Mouse (Mus musculus): Measurements from ENCODE around the gene Skap2. TPM values are rescaled to one million over a fixed set of nuclear protein-coding genes. Genes with fewer than 3 reads are reported as not detected.

Gene Skap2
- polyA plus RNA-seq, 1 experiment from 2014 or later = 25.3 TPM

DNA sequence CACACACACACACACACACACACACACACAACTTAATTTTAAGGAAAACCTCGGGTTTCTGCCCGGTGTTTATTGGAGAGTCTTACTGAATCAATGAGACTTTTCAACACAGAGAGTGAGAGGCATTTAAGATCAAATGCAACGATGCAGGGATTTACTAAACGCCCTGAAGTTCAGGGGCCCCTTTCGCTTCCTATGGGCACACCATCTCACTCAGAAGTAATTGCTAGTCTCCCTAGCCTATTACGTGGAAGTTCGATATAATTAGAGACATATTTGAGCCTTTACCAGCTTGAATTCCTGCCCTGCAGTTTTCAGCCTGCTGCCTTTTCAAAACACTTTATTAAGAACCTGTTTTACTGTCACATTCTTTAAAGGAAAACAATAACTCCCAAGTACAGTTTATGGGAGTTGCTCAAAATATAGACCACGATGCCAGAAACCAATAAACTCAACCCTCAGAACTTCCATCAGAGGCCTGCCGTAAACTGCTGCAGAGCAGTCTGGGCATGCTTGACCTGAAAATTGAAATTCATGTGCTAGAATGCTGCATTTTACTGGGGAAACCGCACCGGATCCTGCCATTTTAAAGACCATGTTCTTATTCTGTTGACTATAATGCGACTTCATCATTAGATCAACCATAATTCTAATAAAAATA, 203.1 kb downstream of the Skap2 start:
- H3K4me2 ChIP-seq (ENCODE audit: low read depth, low read length) = no peak overlapping the region
- WGBS (ENCODE audit: insufficient replicate concordance) = 80% methylated on average over 12 of the region's 12 CpGs
- DNase-seq = no peak
- H3K27me3 ChIP-seq (ENCODE audit: insufficient read depth, low read length) = no peaks in the 10 kb centered on the region
- TF ChIP-seq EP300 (IDR thresholded peaks at IDR 0.05; ENCODE audit: low read depth) (no peak), CTCF (IDR thresholded peaks at IDR 0.05; ENCODE audit: low read depth) (no peak)
- no peak overlapping the region for H3K27ac ChIP-seq (ENCODE audit: low read depth)
- H3K4me3 ChIP-seq (ENCODE audit: low read depth, low read length) = no peak overlapping the region
- H3K4me1 ChIP-seq (ENCODE audit: insufficient read depth) = no peaks in the 10 kb centered on the region
- H3K9me3 ChIP-seq (ENCODE audit: low read length) = no peaks in the 10 kb centered on the region
- no peak for ATAC-seq
- no peaks in the 10 kb centered on the region for H3K36me3 ChIP-seq (replicated peaks; ENCODE audit: insufficient read depth, low read length)
- no peak overlapping the region for H3K9ac ChIP-seq (replicated peaks)

DNA sequence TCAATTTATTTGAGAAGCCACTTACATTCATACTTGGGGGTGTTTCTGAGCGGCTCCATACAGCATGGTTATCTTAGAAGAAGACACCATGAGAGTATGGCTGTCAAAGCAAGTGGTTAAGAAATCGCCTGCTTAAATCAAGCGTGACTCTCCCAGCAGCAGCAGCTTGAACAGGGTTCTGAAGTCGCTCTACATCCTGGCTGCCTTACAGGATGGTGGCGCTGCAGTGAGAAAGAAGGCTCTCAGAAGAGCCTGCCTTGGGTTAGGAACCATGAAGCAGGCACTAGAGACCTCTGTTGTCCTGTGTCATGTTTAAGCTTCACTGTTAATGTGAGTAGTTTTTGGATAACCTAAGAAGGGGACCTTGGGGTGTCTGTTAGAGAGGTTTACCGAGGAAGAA, 204.3 kb downstream of the Skap2 start:
- H3K9me3 ChIP-seq (ENCODE audit: low read length) = no peaks in the 10 kb centered on the region
- 69% methylated on average over 6 of the region's 6 CpGs for WGBS (ENCODE audit: insufficient replicate concordance)
- no peaks in the 10 kb centered on the region for H3K36me3 ChIP-seq (replicated peaks; ENCODE audit: insufficient read depth, low read length)
- ATAC-seq (no peak), DNase-seq (no peak)
- H3K9ac ChIP-seq (replicated peaks) = no peak overlapping the region
- no peak overlapping the region for H3K4me2 ChIP-seq (ENCODE audit: low read depth, low read length)
- no peaks in the 10 kb centered on the region for H3K27me3 ChIP-seq (ENCODE audit: insufficient read depth, low read length)
- no peak overlapping the region for H3K4me3 ChIP-seq (ENCODE audit: low read depth, low read length)
- no peaks in the 10 kb centered on the region for H3K4me1 ChIP-seq (ENCODE audit: insufficient read depth)
- H3K27ac ChIP-seq (ENCODE audit: low read depth) = no peak overlapping the region
- no peak for TF ChIP-seq EP300 (IDR thresholded peaks at IDR 0.05; ENCODE audit: low read depth)
- TF ChIP-seq CTCF (IDR thresholded peaks at IDR 0.05; ENCODE audit: low read depth) = no peak

Other genes starting within 250 kb of the Skap2 start
- gene Hoxa1, start 145.8 kb upstream of the Skap2 start, polyA plus RNA-seq (2015; fragmentation: Nextera tagmentation; extraction: Ambion mirVana) = 0.11 and 0.16 TPM in 2 replicates
- gene Hoxa2, start 152.3 kb upstream of the Skap2 start, polyA plus RNA-seq (2015; fragmentation: Nextera tagmentation; extraction: Ambion mirVana) = 0.39 and 0.63 TPM in 2 replicates
- gene 5730596B20Rik, start 164.9 kb upstream of the Skap2 start, polyA plus RNA-seq (2015; fragmentation: Nextera tagmentation; extraction: Ambion mirVana) = not detected in 2 replicates
- gene Hoxa4, start 179.2 kb upstream of the Skap2 start, polyA plus RNA-seq (2015; fragmentation: Nextera tagmentation; extraction: Ambion mirVana) = 0.13 and 0.30 TPM in 2 replicates
- 0.58 and 0.73 TPM in 2 replicates for gene Hoxa5, start 192.0 kb upstream of the Skap2 start, polyA plus RNA-seq (2015; fragmentation: Nextera tagmentation; extraction: Ambion mirVana)
- gene Hoxa6, start 196.2 kb upstream of the Skap2 start, polyA plus RNA-seq (2015; fragmentation: Nextera tagmentation; extraction: Ambion mirVana) = not detected in 2 replicates
- gene Hoxa3, start 200.8 kb upstream of the Skap2 start, polyA plus RNA-seq (2015; fragmentation: Nextera tagmentation; extraction: Ambion mirVana) = 0.16 and 0.17 TPM in 2 replicates
- not detected in 2 replicates for gene Gm28308, start 200.8 kb upstream of the Skap2 start, polyA plus RNA-seq (2015; fragmentation: Nextera tagmentation; extraction: Ambion mirVana)
- 0.39 and 0.50 TPM in 2 replicates for gene Hoxa7, start 209.3 kb upstream of the Skap2 start, polyA plus RNA-seq (2015; fragmentation: Nextera tagmentation; extraction: Ambion mirVana)
- 0.11 and 0.26 TPM in 2 replicates for gene Hoxa9, start 218.5 kb upstream of the Skap2 start, polyA plus RNA-seq (2015; fragmentation: Nextera tagmentation; extraction: Ambion mirVana)
- not detected in 2 replicates for gene Hoxa10, start 228.3 kb upstream of the Skap2 start, polyA plus RNA-seq (2015; fragmentation: Nextera tagmentation; extraction: Ambion mirVana)
- gene Hoxa11, start 233.3 kb upstream of the Skap2 start, polyA plus RNA-seq (2015; fragmentation: Nextera tagmentation; extraction: Ambion mirVana) = not detected in 2 replicates
- not detected in 2 replicates for gene Hoxa13, start 248.3 kb upstream of the Skap2 start, polyA plus RNA-seq (2015; fragmentation: Nextera tagmentation; extraction: Ambion mirVana)